In genomic region chr7:30493401-30493931, GRCm38 (mm10) we compare ENCODE assay signal across 14 mouse cellular contexts. TPM values are rescaled to one million over a fixed set of nuclear protein-coding genes. Genes with fewer than 3 reads are reported as not detected.
DNase-seq lines count a peak whose midpoint lies in the region; ATAC-seq lines count a peak whose summit lies in the region.
"Had no signal": no experiment of that assay in that cellular context is flagged by ENCODE, and none has a peak within 500 bp of the region (broad histone marks: within the 10 kb centered on the region; RNA-seq: fewer than 3 reads in every experiment).

TSS of gene Prodh2 (plus strand) at chr7:30493622.

- no peak within 1 kb of the TSS for H3K4me3 ChIP-seq in midbrain, embryonic 11.5 days (ENCODE audit: low read depth, low read length)
- H3K4me3 ChIP-seq in midbrain, embryonic 10.5 days: no peak within 1 kb of the TSS
- H3K4me3 ChIP-seq in stomach, embryonic 15.5 days (replicated peaks): no peak within 1 kb of the TSS
- H3K4me3 ChIP-seq in forebrain, embryonic 10.5 days: no peak within 1 kb of the TSS
- H3K4me3 ChIP-seq: heart, embryonic 15.5 days; myocyte had no signal

- H3K9ac ChIP-seq in midbrain, embryonic 11.5 days (ENCODE audit: low read length): no peak within 1 kb of the TSS
- no peak within 1 kb of the TSS for H3K9ac ChIP-seq in stomach, embryonic 15.5 days
- H3K9ac ChIP-seq: heart, embryonic 15.5 days; hindbrain, embryonic 14.5 days had no signal

- ATAC-seq in midbrain, embryonic 11.5 days (ENCODE audit: low FRiP score): no peak
- ATAC-seq in stomach, embryonic 15.5 days (ENCODE audit: insufficient read depth, low FRiP score, low read depth): peak; percentile 70; the same call in 1 of the 2 replicates
- ATAC-seq: forebrain, embryonic 16.5 days had no signal

- H3K27me3 ChIP-seq in midbrain, embryonic 11.5 days (ENCODE audit: control insufficient read depth, insufficient read depth, low read length): no peaks in the 10 kb centered on the region
- no peaks in the 10 kb centered on the region for H3K27me3 ChIP-seq in midbrain, embryonic 10.5 days (ENCODE audit: low read depth, poor library complexity, severe bottlenecking)
- no peaks in the 10 kb centered on the region for H3K27me3 ChIP-seq in stomach, embryonic 15.5 days (replicated peaks)
- no peaks in the 10 kb centered on the region for H3K27me3 ChIP-seq in forebrain, embryonic 10.5 days (ENCODE audit: poor library complexity, severe bottlenecking)

- no peak within 1 kb of the TSS for H3K4me2 ChIP-seq in midbrain, embryonic 11.5 days
- H3K4me2 ChIP-seq in stomach, embryonic 15.5 days: no peak within 1 kb of the TSS; the same call in 1 of the 2 replicates
- H3K4me2 ChIP-seq: heart, embryonic 15.5 days; hindbrain, embryonic 14.5 days had no signal

- H3K27ac ChIP-seq in midbrain, embryonic 11.5 days (ENCODE audit: low read depth, low read length): no peak within 1 kb of the TSS
- H3K27ac ChIP-seq in midbrain, embryonic 10.5 days (replicated peaks): no peak within 1 kb of the TSS
- H3K27ac ChIP-seq in stomach, embryonic 15.5 days: no peak within 1 kb of the TSS
- no peak within 1 kb of the TSS for H3K27ac ChIP-seq in forebrain, embryonic 10.5 days
- H3K27ac ChIP-seq: heart, embryonic 15.5 days; hindbrain, embryonic 14.5 days had no signal

- no peaks in the 10 kb centered on the region for H3K36me3 ChIP-seq in midbrain, embryonic 11.5 days (ENCODE audit: control insufficient read depth, insufficient read depth, low read length)
- H3K36me3 ChIP-seq in midbrain, embryonic 10.5 days: no peaks in the 10 kb centered on the region
- H3K36me3 ChIP-seq in stomach, embryonic 15.5 days: no peaks in the 10 kb centered on the region
- H3K36me3 ChIP-seq in forebrain, embryonic 10.5 days (replicated peaks): no peaks in the 10 kb centered on the region
- H3K36me3 ChIP-seq: heart, embryonic 15.5 days had no signal

- peak; percentile 79 for DNase-seq in midbrain, embryonic 11.5 days (ENCODE audit: low spot score, missing footprints)
- DNase-seq in midbrain, embryonic 10.5 days (ENCODE audit: low spot score): no peak
- DNase-seq in kidney, adult 18-20 months: peak; percentile 77
- DNase-seq in kidney, postnatal 4 days: peak; percentile 42 to 59
- no peak for DNase-seq in forebrain, embryonic 10.5 days (ENCODE audit: extremely low spot score, low spot score)
- no peak for DNase-seq in right cerebral cortex, postnatal 36 days (ENCODE audit: low spot score in 2 of 2)
- no peak for DNase-seq in ovary, postnatal 36 days (ENCODE audit: low spot score)

- no peaks in the 10 kb centered on the region for H3K9me3 ChIP-seq in midbrain, embryonic 11.5 days (ENCODE audit: control insufficient read depth, low read length)
- no peaks in the 10 kb centered on the region for H3K9me3 ChIP-seq in midbrain, embryonic 10.5 days (replicated peaks)
- H3K9me3 ChIP-seq in stomach, embryonic 15.5 days: no peaks in the 10 kb centered on the region
- no peaks in the 10 kb centered on the region for H3K9me3 ChIP-seq in forebrain, embryonic 10.5 days
- H3K9me3 ChIP-seq: heart, embryonic 15.5 days had no signal

- no peaks in the 10 kb centered on the region for H3K4me1 ChIP-seq in midbrain, embryonic 11.5 days (ENCODE audit: control insufficient read depth, insufficient read depth, low read length)
- peaks cover 8% of the 10 kb centered on the region for H3K4me1 ChIP-seq in midbrain, embryonic 10.5 days
- H3K4me1 ChIP-seq in stomach, embryonic 15.5 days: no peaks in the 10 kb centered on the region
- H3K4me1 ChIP-seq in forebrain, embryonic 10.5 days: peaks cover 4% of the 10 kb centered on the region; the same call in 1 of the 2 replicates
- H3K4me1 ChIP-seq: heart, embryonic 15.5 days had no signal

- 56% methylated on average over 11 of the region's 11 CpGs for WGBS in midbrain, embryonic 11.5 days
- WGBS in midbrain, embryonic 10.5 days: 68% methylated on average over 11 of the region's 11 CpGs
- WGBS in stomach, embryonic 15.5 days: 40% methylated on average over 11 of the region's 11 CpGs
- 67% methylated on average over 11 of the region's 11 CpGs for WGBS in forebrain, embryonic 10.5 days

RNA-seq across cellular contexts. Expression of gene Prodh2, which starts in this region (rescaled TPM):
- not detected in 2 replicates for polyA plus RNA-seq in midbrain, embryonic 11.5 days (2014; fragmentation: Nextera tagmentation; extraction: Ambion mirVana)
- polyA plus RNA-seq in midbrain, embryonic 10.5 days (2016; fragmentation: Nextera tagmentation; extraction: Ambion mirVana): not detected in 2 replicates
- polyA plus RNA-seq in stomach, embryonic 15.5 days (2015; fragmentation: Nextera tagmentation; extraction: Ambion mirVana): 3.8 and 5.0 TPM in 2 replicates
- polyA plus RNA-seq in forebrain, embryonic 10.5 days (2016; fragmentation: Nextera tagmentation; extraction: Ambion mirVana): not detected in 2 replicates
- polyA plus RNA-seq: cerebellum, adult 2 months; embryonic facial prominence, embryonic 14.5 days; forebrain, embryonic 16.5 days; myocyte had no signal

Comparison
In these comparisons a context has a peak if more than half of its experiments do, and no peak if none do; other contexts are left out.
1. Peak in DNase-seq in midbrain, embryonic 11.5 days; RNA of the gene not detected or under 1 TPM.
2. DNase-seq: peak in kidney, adult 18-20 months (single experiment) and kidney, postnatal 4 days (2 of 2); none in midbrain, embryonic 10.5 days (single experiment), forebrain, embryonic 10.5 days (single experiment), right cerebral cortex, postnatal 36 days (0 of 2) and ovary, postnatal 36 days (single experiment).